Mouse (Mus musculus): ENCODE results near the gene Ccdc40.

GRCm38 (mm10) chr11:119183684-119184310 lies 44.6 kb upstream of the Ccdc40 start:
- TF ChIP-seq CTCF (IDR thresholded peaks at IDR 0.05; ENCODE audit: borderline replicate concordance, extremely low read depth, insufficient read depth, insufficient read length) (no peak), POLR2A (IDR thresholded peaks at IDR 0.05; ENCODE audit: borderline replicate concordance, extremely low read depth, insufficient read depth, insufficient read length, poor library complexity, severe bottlenecking) (no peak)

All from brain, embryonic 14.5 days (tissue).